Mouse (Mus musculus): ENCODE measurements around the gene Pacs2. TPM values are rescaled to one million over a fixed set of nuclear protein-coding genes. Genes with fewer than 3 reads are reported as not detected.

Gene Pacs2
- total RNA-seq (2014; rRNA removed) (103 and 116 TPM in 2 replicates), polyA plus RNA-seq (2015; fragmentation: Nextera tagmentation; extraction: Ambion mirVana) (14.3 and 23.2 TPM in 2 replicates)

DNA sequence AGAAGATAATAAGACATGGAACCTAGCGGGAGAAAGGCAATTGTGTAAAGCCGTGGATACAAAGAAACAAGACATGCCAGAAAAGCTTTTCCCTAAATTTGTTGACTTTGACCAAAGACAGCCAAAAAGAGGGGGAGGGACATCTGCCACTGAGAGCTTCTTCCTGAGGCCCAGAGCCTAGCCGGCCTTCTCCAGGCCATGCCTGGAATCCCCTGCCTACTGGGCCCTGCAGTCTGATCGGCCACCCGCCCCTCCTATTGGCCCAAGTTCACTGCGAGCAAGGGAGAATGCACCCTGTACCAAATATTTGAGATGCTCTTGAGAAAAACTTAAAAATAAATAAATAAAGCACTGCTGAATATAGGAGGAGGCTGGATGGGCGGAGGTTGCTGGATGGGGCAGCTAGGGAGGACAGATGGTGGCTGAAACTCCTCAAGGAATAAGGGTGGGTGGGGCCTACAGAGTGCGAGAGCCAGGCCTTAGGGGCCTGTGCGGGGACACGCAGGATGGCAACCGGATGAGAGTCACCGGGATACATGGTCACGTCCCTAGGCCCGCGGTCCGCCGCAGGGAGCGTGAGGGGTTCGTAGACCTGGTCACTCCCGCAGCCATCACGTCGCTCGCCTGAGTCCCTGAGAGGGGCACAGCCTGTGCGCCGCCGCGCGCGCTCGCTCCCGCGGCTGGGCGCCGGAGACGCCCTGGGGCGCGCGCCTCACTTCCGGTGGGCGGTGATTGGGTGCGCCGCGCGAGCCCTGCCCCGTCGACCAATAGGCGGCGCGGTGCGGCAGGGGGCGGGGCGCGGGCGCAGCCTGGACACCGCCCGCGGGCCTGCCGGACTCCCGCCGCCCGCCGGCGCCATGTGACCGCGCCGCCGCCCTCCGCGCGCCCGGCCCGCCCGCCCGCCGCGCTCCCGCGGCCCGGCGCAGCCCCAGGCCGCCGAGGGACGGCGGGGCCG is at the start of gene Pacs2:
TSS of gene Pacs2 (plus strand) at position 905 of the 955 bp plus-strand sequence.
- Histone ChIP-seq H3K36me3 (ENCODE audit: insufficient read depth) (no peaks in the 10 kb centered on the region), H3K9me3 (ENCODE audit: low read length) (no peaks in the 10 kb centered on the region), H3K4me1 (ENCODE audit: insufficient read depth) (peaks cover 25% of the 10 kb centered on the region), H3K4me3 (ENCODE audit: low read depth, low read length) (peak within 1 kb of the TSS; percentile 94), H3K27ac (ENCODE audit: low read depth, low read length) (peak within 1 kb of the TSS; percentile 91), H3K27me3 (ENCODE audit: insufficient read depth, low read length) (no peaks in the 10 kb centered on the region), H3K4me2 (ENCODE audit: low read depth) (peak within 1 kb of the TSS; percentile 74), H3K9ac (peak within 1 kb of the TSS; percentile 85)
- peak; percentile 96 for DNase-seq
- 4% methylated on average over 79 of the region's 85 CpGs for WGBS
- peak; percentile 94 for ATAC-seq
- no peak for TF ChIP-seq CTCF (IDR thresholded peaks at IDR 0.05; ENCODE audit: low read depth)

DNA sequence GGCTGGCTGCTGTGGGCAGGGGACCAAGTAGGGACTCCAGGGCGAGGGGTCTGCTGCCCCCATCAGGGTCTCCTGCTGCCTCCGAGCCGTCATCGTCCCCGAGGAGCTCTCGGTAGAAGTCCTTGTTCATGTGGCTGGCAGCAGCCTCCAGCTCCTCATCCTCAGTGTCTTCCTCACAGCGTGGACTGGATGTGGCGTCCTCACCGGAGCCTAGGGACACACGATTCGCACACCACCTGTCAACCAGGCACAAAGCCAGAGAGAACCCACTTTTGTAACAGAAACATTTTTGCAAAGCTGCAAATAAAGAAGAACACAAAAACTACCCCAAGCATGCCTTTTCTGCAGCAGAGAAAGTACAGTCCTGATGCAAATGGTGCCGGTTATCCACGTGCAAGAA is 48.5 kb upstream of the Pacs2 start:
- no peaks in the 10 kb centered on the region for H3K9me3 ChIP-seq (ENCODE audit: low read length)
- no peaks in the 10 kb centered on the region for H3K27me3 ChIP-seq (ENCODE audit: insufficient read depth, low read length)
- DNase-seq (no peak), ATAC-seq (no peak)
- peaks cover 97% of the 10 kb centered on the region for H3K36me3 ChIP-seq (ENCODE audit: insufficient read depth)
- H3K4me2 ChIP-seq (ENCODE audit: low read depth) = no peak overlapping the region
- H3K4me1 ChIP-seq (ENCODE audit: insufficient read depth) = no peaks in the 10 kb centered on the region
- no peak overlapping the region for H3K27ac ChIP-seq (ENCODE audit: low read depth, low read length)
- no peak overlapping the region for H3K4me3 ChIP-seq (ENCODE audit: low read depth, low read length)
- TF ChIP-seq CTCF (IDR thresholded peaks at IDR 0.05; ENCODE audit: low read depth) = no peak
- 86% methylated on average over 13 of the region's 13 CpGs for WGBS
- H3K9ac ChIP-seq = no peak overlapping the region

DNA sequence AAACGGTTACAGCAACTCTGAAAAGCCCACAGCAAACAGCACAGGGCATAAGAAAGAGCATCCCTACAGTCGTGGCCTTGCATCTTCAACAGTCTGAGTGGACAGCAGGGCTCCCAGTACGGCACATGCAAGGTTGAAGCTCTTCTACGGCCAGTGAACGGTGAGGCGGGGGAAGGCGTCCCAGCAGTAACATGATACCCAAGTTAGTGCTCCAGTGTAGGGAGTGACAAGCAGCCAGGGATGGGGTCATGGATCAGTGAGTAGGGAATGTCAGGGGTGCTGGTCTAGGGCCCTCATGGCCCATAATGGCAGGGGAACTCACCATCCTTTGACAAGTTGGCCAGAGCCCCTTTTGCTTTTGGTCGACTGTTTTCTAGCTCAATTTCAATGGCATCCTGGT is 45.4 kb upstream of the Pacs2 start:
- 84% methylated on average over 8 of the region's 8 CpGs for WGBS
- TF ChIP-seq CTCF (IDR thresholded peaks at IDR 0.05; ENCODE audit: low read depth) = no peak
- no peak for ATAC-seq

DNA sequence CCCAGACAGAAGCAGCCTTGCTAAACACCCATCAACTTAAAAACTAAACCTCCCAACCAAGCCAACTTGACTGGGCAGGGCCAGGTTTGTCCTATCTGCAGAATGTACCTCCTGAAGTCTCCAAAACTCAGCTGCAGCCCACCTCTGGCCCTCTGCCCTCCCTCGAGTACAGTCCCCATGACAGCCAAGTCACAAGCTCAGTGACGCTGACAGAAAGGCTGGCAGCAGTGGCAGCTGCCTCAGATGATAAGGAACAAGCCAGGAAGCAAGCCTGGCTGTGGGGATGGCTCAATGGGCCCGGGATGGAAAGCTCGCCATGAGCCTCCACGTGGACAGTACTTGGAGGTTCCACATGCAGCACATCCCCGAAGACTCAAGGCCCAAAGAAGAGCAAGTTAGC is 44.7 kb upstream of the Pacs2 start:
- Histone ChIP-seq H3K9ac (no peak overlapping the region), H3K4me3 (ENCODE audit: low read depth, low read length) (no peak overlapping the region), H3K9me3 (ENCODE audit: low read length) (no peaks in the 10 kb centered on the region), H3K27me3 (ENCODE audit: insufficient read depth, low read length) (no peaks in the 10 kb centered on the region), H3K36me3 (ENCODE audit: insufficient read depth) (peaks cover 93% of the 10 kb centered on the region), H3K4me2 (ENCODE audit: low read depth) (no peak overlapping the region), H3K4me1 (ENCODE audit: insufficient read depth) (no peaks in the 10 kb centered on the region), H3K27ac (ENCODE audit: low read depth, low read length) (no peak overlapping the region)
- no peak for TF ChIP-seq CTCF (IDR thresholded peaks at IDR 0.05; ENCODE audit: low read depth)
- 91% methylated on average over 6 of the region's 6 CpGs for WGBS
- no peak for ATAC-seq
- DNase-seq = no peak

More for the DNA sequence above, 45.4 kb upstream of the Pacs2 start:
- no peak overlapping the region for H3K4me2 ChIP-seq (ENCODE audit: low read depth)
- no peaks in the 10 kb centered on the region for H3K27me3 ChIP-seq (ENCODE audit: insufficient read depth, low read length)
- H3K27ac ChIP-seq (ENCODE audit: low read depth, low read length) = no peak overlapping the region
- H3K9ac ChIP-seq = no peak overlapping the region
- no peak overlapping the region for H3K4me3 ChIP-seq (ENCODE audit: low read depth, low read length)
- H3K9me3 ChIP-seq (ENCODE audit: low read length) = no peaks in the 10 kb centered on the region
- H3K4me1 ChIP-seq (ENCODE audit: insufficient read depth) = no peaks in the 10 kb centered on the region
- H3K36me3 ChIP-seq (ENCODE audit: insufficient read depth) = peaks cover 97% of the 10 kb centered on the region
- no peak for DNase-seq

DNA sequence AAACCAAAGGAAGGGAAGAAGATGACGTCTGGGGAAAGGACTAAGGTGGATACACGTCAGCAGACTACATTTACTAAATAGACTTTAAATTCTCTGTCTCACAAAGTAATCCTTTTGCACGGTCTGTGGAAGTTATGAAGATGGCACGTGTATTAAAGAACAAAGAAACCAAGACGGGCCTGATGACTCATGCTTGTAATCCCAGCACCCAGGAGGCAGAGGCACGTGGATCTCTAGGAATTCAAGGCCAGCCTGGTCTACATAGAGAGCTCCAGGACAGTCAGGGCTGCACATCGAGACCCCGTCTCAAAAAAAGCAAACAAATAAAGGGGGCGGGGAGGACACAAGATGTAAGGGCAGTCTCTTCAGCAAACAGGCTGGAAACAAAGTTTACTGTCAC is 39.6 kb upstream of the Pacs2 start:
- Histone ChIP-seq H3K4me2 (ENCODE audit: low read depth) (no peak overlapping the region), H3K9me3 (ENCODE audit: low read length) (no peaks in the 10 kb centered on the region), H3K27ac (ENCODE audit: low read depth, low read length) (no peak overlapping the region), H3K36me3 (ENCODE audit: insufficient read depth) (peaks cover 66% of the 10 kb centered on the region), H3K27me3 (ENCODE audit: insufficient read depth, low read length) (no peaks in the 10 kb centered on the region), H3K9ac (no peak overlapping the region), H3K4me3 (ENCODE audit: low read depth, low read length) (no peak overlapping the region), H3K4me1 (ENCODE audit: insufficient read depth) (peaks cover 4% of the 10 kb centered on the region; the same call in 1 of the 2 replicates)
- ATAC-seq (no peak), DNase-seq (no peak)
- TF ChIP-seq CTCF (IDR thresholded peaks at IDR 0.05; ENCODE audit: low read depth) = no peak
- 91% methylated on average over 9 of the region's 9 CpGs for WGBS

DNA sequence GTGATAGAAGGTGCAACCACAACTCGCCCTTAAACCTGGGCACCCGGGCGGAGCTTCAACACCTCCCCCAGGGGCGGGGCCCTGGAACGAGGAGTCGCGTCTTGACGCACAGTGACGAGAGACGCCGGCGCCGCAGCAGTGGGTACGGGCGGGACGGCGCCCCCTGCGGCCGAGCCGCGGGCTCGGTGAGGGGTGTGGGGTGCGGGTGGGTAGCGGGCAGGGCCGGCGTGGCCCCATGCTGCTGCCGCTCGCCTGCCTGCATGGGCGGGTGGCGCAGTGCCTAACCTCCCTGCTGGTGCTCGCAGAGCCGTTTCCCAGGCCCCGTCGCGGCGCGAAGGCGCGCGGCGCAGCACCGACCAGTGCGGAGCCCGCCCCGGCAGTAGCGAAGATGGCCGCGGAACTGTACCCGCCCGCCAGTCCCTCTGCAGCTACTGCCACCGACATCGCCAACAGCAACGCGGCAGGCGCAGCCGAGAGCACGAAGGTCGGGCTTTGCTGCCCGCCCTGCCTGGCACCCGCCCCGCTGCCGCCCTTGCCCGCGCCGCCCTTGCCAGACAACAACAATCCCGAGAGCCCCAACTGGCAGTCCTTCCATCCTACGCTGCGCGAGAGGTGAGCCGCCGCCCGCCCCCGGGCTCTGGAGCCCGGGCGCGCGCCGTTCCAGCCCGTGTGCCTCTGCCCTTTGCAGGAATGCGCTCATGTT is 37.8 kb upstream of the Pacs2 start, which contains the start of gene Btbd6:
TSS of gene Btbd6 (plus strand) at position 112 of the 703 bp plus-strand sequence.
- Histone ChIP-seq H3K4me1 (ENCODE audit: insufficient read depth) (peaks cover 4% of the 10 kb centered on the region; the same call in 1 of the 2 replicates), H3K36me3 (ENCODE audit: insufficient read depth) (peaks cover 60% of the 10 kb centered on the region), H3K27ac (ENCODE audit: low read depth, low read length) (peak within 1 kb of the TSS; percentile 91), H3K4me2 (ENCODE audit: low read depth) (peak within 1 kb of the TSS; percentile 76), H3K4me3 (ENCODE audit: low read depth, low read length) (peak within 1 kb of the TSS; percentile 58), H3K9ac (peak within 1 kb of the TSS; percentile 81), H3K27me3 (ENCODE audit: insufficient read depth, low read length) (no peaks in the 10 kb centered on the region), H3K9me3 (ENCODE audit: low read length) (no peaks in the 10 kb centered on the region)
- DNase-seq = peak; percentile 93
- peak; percentile 76 for TF ChIP-seq CTCF (IDR thresholded peaks at IDR 0.05; ENCODE audit: low read depth)
- WGBS = 3% methylated on average over 60 of the region's 80 CpGs
- ATAC-seq = peak; percentile 98
